Mouse (Mus musculus) megakaryocyte, embryonic 14.5 days (primary cell): ENCODE data around the gene Taok3.

Experiments
- FLI1 ChIP-seq: IDR thresholded peaks from 2 replicates; pipeline ENCODE4 v1.6.1; 2012; ENCODE audit warnings: low read length, inconsistent platforms, mixed read lengths
- GATA1 ChIP-seq: IDR thresholded peaks from 3 replicates; pipeline ENCODE4 v1.6.1; 2012; ENCODE audit warnings: mixed read lengths, low read length, inconsistent platforms, borderline replicate concordance

GRCm38 (mm10) chr5:117166811-117167365, 47.0 kb downstream of the Taok3 start:
- TF ChIP-seq FLI1 (no peak), GATA1 (no peak)
